Mouse (Mus musculus) CD4-positive, CD25-positive, alpha-beta regulatory T cell, adult 2 months (primary cell): ENCODE measurements around the gene Gnat2.
A peak's percentile ranks its signal among the peaks of the same experiment; 100 is the strongest.

ENCODE experiments used
- DNase-seq: peaks from one replicate; pipeline ENCODE4 v3.0.0-alpha.2; 2012; ENCODE audit warnings: low read depth, low spot score

The Gnat2 gene

GRCm38 (mm10) chr3:108113591-108114289 is 21.2 kb downstream of the Gnat2 start:
- no peak for DNase-seq

- no peak for DNase-seq
These were observed 24.9 kb downstream of the Gnat2 start for GRCm38 (mm10) chr3:108117465-108117864.

- DNase-seq = no peak
These were observed 28.5 kb downstream of the Gnat2 start for GRCm38 (mm10) chr3:108121101-108121500.

DNA sequence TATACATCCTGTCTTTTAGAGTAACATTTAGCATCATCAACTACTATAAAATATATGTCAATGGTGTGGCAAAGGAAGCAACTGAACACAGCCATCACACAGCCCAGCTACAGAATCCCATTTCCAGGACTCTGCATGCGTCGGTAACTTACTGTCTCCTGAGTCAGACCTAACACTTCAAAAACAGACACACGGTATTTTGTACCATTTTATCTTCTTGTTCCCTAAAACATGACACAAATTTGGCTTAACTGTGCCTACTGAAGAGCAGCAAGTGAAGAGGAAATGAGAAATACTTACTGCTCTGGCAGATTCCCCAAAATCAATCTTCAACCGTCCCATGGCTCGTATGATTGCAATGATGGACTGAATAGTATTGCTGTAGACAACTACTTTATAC is 30.7 kb downstream of the Gnat2 start:
- no peak for DNase-seq

DNA sequence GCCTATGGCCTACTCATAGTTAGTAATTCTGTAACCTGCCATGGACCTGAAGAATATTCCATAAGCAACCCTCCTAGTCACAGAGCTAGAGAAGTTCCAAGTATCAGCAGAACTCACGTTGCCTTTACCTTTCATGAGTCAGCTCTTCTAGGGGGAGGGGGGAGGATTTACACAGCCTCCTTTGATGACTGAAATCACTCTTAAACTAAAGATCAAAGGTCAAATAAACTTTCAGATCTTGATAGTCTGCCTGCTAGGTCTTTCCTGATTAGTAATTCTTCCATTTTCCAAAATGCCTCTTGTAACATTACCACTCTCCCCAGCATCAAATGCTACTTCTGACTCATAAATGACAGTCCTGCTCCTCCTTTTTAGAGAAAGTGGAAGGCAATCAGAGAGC is 31.5 kb downstream of the Gnat2 start:
- peak; percentile 39 for DNase-seq

DNA sequence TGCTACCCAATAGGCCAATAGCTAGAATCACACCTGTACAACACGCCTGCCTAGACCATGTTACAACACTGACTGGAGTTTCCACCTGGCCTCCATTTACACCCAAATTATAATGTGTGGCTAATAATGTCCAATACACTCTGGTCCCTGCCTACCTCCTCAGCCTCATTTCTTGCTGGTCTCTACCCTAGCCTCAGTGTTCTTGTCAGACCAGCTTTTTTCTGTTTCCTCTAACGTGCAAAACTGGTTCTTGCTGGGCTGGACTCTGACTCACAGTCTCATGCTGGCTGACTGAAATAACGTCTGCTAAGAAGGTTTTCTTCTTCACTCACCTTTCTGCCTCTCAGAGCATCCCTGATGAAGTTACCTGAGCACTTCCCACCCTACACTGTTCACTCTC is 33.7 kb downstream of the Gnat2 start:
- DNase-seq = no peak

- no peak for DNase-seq
These were observed 35.9 kb downstream of the Gnat2 start for GRCm38 (mm10) chr3:108128520-108128919.

- no peak for DNase-seq
These were observed 36.8 kb downstream of the Gnat2 start for GRCm38 (mm10) chr3:108129367-108129766.

DNA sequence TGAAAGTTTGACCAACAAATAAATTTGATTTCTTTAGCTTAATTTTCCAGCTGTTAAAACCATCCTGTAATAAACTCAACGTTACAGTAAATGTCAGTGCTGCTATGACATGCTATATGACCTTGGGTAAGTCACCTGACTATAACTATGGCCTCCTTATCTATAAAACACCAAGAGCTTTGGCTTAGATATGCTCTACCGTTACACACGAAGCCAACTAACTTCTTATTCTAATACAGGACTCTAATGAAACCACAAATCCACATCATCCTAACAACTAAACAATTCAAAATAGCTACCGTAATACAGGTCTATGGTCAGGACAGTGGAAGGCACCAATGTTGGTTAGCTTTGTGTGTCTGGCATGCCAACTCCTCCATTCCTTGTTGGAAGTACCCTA is 37.2 kb downstream of the Gnat2 start:
- no peak for DNase-seq

GRCm38 (mm10) chr3:108131216-108131615 is 38.6 kb downstream of the Gnat2 start:
- DNase-seq = no peak

- DNase-seq = no peak
These were observed 39.2 kb downstream of the Gnat2 start for GRCm38 (mm10) chr3:108131821-108132220.

DNA sequence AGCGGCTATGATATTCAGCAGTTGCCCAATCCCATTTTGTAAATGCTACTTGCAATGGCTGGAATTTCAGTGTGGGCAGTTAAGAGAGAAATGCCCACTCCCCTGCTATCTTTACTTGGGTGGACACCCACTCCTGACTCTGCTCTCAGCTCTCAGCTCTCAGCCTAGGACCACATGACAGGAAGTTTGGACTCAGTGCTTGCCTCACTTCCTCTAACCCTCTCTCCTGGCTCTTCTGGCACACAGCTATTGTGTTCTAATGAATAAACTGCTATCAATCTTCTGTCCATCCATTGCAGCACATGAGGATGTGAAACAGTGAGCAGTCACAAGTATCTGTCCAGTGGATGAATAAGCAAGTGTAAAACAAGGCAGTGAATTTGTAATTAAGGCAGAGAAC is 39.9 kb downstream of the Gnat2 start:
- DNase-seq = no peak

DNA sequence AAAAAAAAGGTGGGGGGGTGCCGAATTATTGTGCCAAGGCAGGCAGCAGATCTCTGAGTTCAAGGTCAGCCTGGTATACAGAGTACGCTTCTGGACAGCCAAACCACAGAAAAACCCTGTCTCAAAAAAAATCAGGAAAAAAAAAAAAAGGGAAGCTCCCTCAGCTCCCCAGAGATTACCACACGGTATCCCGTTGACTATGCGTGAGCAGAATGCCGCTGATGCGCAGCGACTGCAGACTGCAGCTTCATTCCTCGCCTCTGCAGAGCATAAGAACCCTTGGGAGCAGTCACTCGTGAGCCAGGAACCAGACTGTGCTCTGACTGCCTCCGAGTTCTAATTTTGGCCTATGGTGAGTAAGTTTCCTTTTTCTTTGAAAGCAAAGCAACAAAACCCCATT is 42.1 kb downstream of the Gnat2 start:
- DNase-seq = no peak

DNA sequence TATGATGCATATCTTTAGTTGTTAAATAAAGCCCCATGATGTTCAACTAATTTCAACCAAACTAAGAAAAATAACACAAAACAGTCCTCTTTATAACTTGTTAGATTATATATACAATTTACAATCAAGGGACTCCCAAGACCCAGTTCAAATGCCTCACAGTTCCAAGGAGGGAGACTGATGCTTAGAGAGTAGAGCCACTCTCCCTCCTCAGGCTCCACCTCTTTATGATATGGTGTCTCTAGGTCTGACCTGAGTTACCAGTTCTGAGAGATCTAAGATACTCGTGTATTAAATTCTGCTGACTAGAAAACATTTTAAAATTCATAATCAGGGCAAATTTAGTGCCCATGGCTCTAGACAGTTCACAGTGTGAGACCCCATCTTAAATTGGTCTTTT is 46.5 kb downstream of the Gnat2 start:
- no peak for DNase-seq

GRCm38 (mm10) chr3:108140786-108141185 is 48.2 kb downstream of the Gnat2 start:
- peak; percentile 34 for DNase-seq

- DNase-seq = peak; percentile 97
These were observed 53.2 kb downstream of the Gnat2 start, which contains the start of gene Gnai3 for GRCm38 (mm10) chr3:108145534-108146445. Gene Gnai3 (minus strand): TSS chr3:108146146.

DNA sequence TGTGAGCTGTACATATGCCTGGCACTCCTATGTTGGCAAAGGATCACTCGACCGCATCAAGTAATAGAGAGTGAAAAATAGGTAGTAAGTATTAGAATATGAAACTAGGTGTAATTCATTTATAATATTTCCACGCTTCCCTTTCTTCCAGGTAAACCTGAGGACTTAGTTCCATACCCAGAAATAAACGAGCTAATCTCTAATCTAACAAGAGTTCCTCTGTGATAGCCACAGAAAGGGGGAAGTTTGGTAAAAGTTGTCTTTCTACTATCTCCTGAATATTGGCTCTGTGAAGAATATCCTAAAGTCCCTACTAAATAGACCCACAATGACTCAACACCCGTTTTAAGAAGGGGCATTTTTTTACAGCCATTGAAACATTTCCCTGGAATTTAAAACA is 54.1 kb downstream of the Gnat2 start:
- DNase-seq = no peak

- peak; percentile 95 for DNase-seq
These were observed 55.0 kb downstream of the Gnat2 start for GRCm38 (mm10) chr3:108147386-108148235.
